Mouse (Mus musculus) limb, embryonic 10.5 days (tissue): ENCODE data around the gene Cacna1f. TPM values are rescaled to one million over a fixed set of nuclear protein-coding genes. Genes with fewer than 3 reads are reported as not detected.

ENCODE experiments used
- DNase-seq: peaks from one replicate; pipeline ENCODE4 v3.0.0-alpha.2; 2017; ENCODE audit warnings: low spot score
- H3K27ac ChIP-seq: fragments of 300-500 bp; sonication (generic); 2 replicates; pipeline ENCODE4 v1.5.1; 2016; ENCODE audit warnings: mild to moderate bottlenecking
- H3K27me3 ChIP-seq: fragments of 300-500 bp; sonication (generic); 2 replicates; pipeline ENCODE4 v1.6.1; 2016; ENCODE audit warnings: low read depth, mild to moderate bottlenecking; ENCODE audit not compliant: poor library complexity, severe bottlenecking
- H3K36me3 ChIP-seq: fragments of 300-500 bp; sonication (generic); 2 replicates; pipeline ENCODE4 v1.6.1; 2016; ENCODE audit warnings: mild to moderate bottlenecking, moderate library complexity
- H3K4me1 ChIP-seq: fragments of 300-500 bp; sonication (generic); 2 replicates; pipeline ENCODE4 v1.6.1; 2016
- H3K4me3 ChIP-seq: fragments of 300-500 bp; sonication (generic); 2 replicates; pipeline ENCODE4 v1.5.1; 2016; ENCODE audit warnings: mild to moderate bottlenecking, moderate library complexity
- H3K9me3 ChIP-seq: fragments of 300-500 bp; sonication (generic); replicated peaks from 2 replicates; pipeline ENCODE4 v1.6.1; 2016; ENCODE audit warnings: mild to moderate bottlenecking
- WGBS: fragments of 180-500 bp; shearing (Covaris S2); methylation state at CpG from one replicate; pipeline ENCODE4 v1.1.7; 2016; 5-methylcytosine and 5-hydroxymethylcytosine counted together
- polyA plus RNA-seq: library from polyadenylated mRNA; unstranded; fragments of >200 nt; fragmentation: Nextera tagmentation; extraction: Ambion mirVana; gene quantifications from 2 replicates; pipeline ENCODE4 v1.2.1, GENCODE M21; 2016

The Cacna1f gene
- polyA plus RNA-seq: not detected in 2 replicates

- Histone ChIP-seq H3K27ac (no peak within 1 kb of the TSS), H3K4me1 (peaks cover 8% of the 10 kb centered on the region; the same call in 1 of the 2 replicates), H3K4me3 (no peak within 1 kb of the TSS), H3K27me3 (peaks cover 20% of the 10 kb centered on the region), H3K9me3 (no peaks in the 10 kb centered on the region), H3K36me3 (0 out of 2 replicates have a peak, but pooled peaks cover 2% of the 10 kb centered on the region)
- no peak for DNase-seq
- WGBS: 75% methylated on average over 6 of the region's 6 CpGs
Measured at GRCm38 (mm10) chrX:7606783-7607182, at the start of gene Cacna1f. Cacna1f (plus strand) TSS chrX:7607083.

GRCm38 (mm10) chrX:7563076-7563475 lies 43.8 kb upstream of the Cacna1f start:
- Histone ChIP-seq H3K9me3 (no peaks in the 10 kb centered on the region), H3K27me3 (no peaks in the 10 kb centered on the region), H3K4me3 (no peak overlapping the region), H3K27ac (no peak overlapping the region), H3K4me1 (no peaks in the 10 kb centered on the region), H3K36me3 (no peaks in the 10 kb centered on the region; the same call in 1 of the 2 replicates)
- WGBS: 19% methylated on average over 2 of the region's 2 CpGs
- DNase-seq: no peak

GRCm38 (mm10) chrX:7566352-7566751 lies 40.5 kb upstream of the Cacna1f start:
- DNase-seq: no peak
- 89% methylated on average over 6 of the region's 6 CpGs for whole genome bisulfite sequencing
- no peak overlapping the region for H3K4me3 ChIP-seq
- no peak overlapping the region for H3K27ac ChIP-seq
- no peaks in the 10 kb centered on the region for H3K36me3 ChIP-seq
- H3K4me1 ChIP-seq: no peaks in the 10 kb centered on the region
- H3K27me3 ChIP-seq: no peaks in the 10 kb centered on the region
- no peaks in the 10 kb centered on the region for H3K9me3 ChIP-seq

GRCm38 (mm10) chrX:7567491-7567890 lies 39.4 kb upstream of the Cacna1f start:
- Histone ChIP-seq H3K4me3 (no peak overlapping the region), H3K36me3 (no peaks in the 10 kb centered on the region), H3K9me3 (no peaks in the 10 kb centered on the region), H3K4me1 (peaks cover 2% of the 10 kb centered on the region; the same call in 1 of the 2 replicates), H3K27ac (no peak overlapping the region), H3K27me3 (no peaks in the 10 kb centered on the region)
- whole genome bisulfite sequencing: 88% methylated on average over 8 of the region's 9 CpGs
- DNase-seq: no peak

- 76% methylated on average over 7 of the region's 7 CpGs for WGBS
- Histone ChIP-seq H3K27ac (no peak overlapping the region), H3K36me3 (no peaks in the 10 kb centered on the region), H3K4me3 (no peak overlapping the region), H3K9me3 (no peaks in the 10 kb centered on the region), H3K27me3 (no peaks in the 10 kb centered on the region), H3K4me1 (peaks cover 17% of the 10 kb centered on the region)
- DNase-seq: no peak
Measured at GRCm38 (mm10) chrX:7570481-7571175, 36.3 kb upstream of the Cacna1f start.

- Histone ChIP-seq H3K9me3 (no peaks in the 10 kb centered on the region), H3K27me3 (no peaks in the 10 kb centered on the region), H3K4me3 (no peak overlapping the region), H3K27ac (no peak overlapping the region), H3K36me3 (no peaks in the 10 kb centered on the region), H3K4me1 (peaks cover 17% of the 10 kb centered on the region)
- 94% methylated on average over 9 of the region's 9 CpGs for WGBS
- no peak for DNase-seq
Measured at GRCm38 (mm10) chrX:7571565-7572136, 35.2 kb upstream of the Cacna1f start.

GRCm38 (mm10) chrX:7572466-7572865 lies 34.4 kb upstream of the Cacna1f start:
- H3K36me3 ChIP-seq: no peaks in the 10 kb centered on the region
- no peak for DNase-seq
- no peaks in the 10 kb centered on the region for H3K27me3 ChIP-seq
- no peak overlapping the region for H3K27ac ChIP-seq
- peaks cover 17% of the 10 kb centered on the region for H3K4me1 ChIP-seq
- H3K4me3 ChIP-seq: no peak overlapping the region; the same call in 1 of the 2 replicates
- H3K9me3 ChIP-seq: no peaks in the 10 kb centered on the region
- 84% methylated on average over 10 of the region's 10 CpGs for WGBS

- H3K36me3 ChIP-seq: no peaks in the 10 kb centered on the region
- H3K27ac ChIP-seq: peak within 1 kb of the TSS; percentile 94
- peak within 1 kb of the TSS; percentile 64 for H3K4me3 ChIP-seq
- H3K4me1 ChIP-seq: peaks cover 17% of the 10 kb centered on the region
- DNase-seq: peak; percentile 70
- H3K27me3 ChIP-seq: no peaks in the 10 kb centered on the region
- H3K9me3 ChIP-seq: no peaks in the 10 kb centered on the region
- WGBS: 31% methylated on average over 65 of the region's 72 CpGs
Measured at GRCm38 (mm10) chrX:7573176-7574086, 33.5 kb upstream of the Cacna1f start, which contains the start of gene Foxp3. Foxp3 (plus strand) TSS chrX:7573644.

- 19% methylated on average over 65 of the region's 65 CpGs for WGBS
- H3K27me3 ChIP-seq: no peaks in the 10 kb centered on the region
- DNase-seq: peak; percentile 86
Measured at GRCm38 (mm10) chrX:7574087-7574884, 32.6 kb upstream of the Cacna1f start, which contains the start of gene Ppp1r3f. Ppp1r3f (minus strand) TSS chrX:7574283.

GRCm38 (mm10) chrX:7574885-7575231 lies 32.0 kb upstream of the Cacna1f start:
- Histone ChIP-seq H3K27me3 (no peaks in the 10 kb centered on the region), H3K4me1 (peaks cover 17% of the 10 kb centered on the region), H3K9me3 (no peaks in the 10 kb centered on the region), H3K36me3 (no peaks in the 10 kb centered on the region), H3K4me3 (peak overlapping the region; percentile 64), H3K27ac (peak overlapping the region; percentile 94; the same call in 1 of the 2 replicates)
- 13% methylated on average over 5 of the region's 6 CpGs for WGBS
- no peak for DNase-seq

More at GRCm38 (mm10) chrX:7574087-7574884, 32.6 kb upstream of the Cacna1f start, which contains the start of gene Ppp1r3f:
- Histone ChIP-seq H3K27ac (peak within 1 kb of the TSS; percentile 94), H3K9me3 (no peaks in the 10 kb centered on the region), H3K36me3 (no peaks in the 10 kb centered on the region), H3K4me1 (peaks cover 17% of the 10 kb centered on the region), H3K4me3 (peak within 1 kb of the TSS; percentile 64)

GRCm38 (mm10) chrX:7581151-7581550 lies 25.7 kb upstream of the Cacna1f start:
- WGBS: 100% methylated on average over 2 of the region's 2 CpGs
- H3K4me3 ChIP-seq: no peak overlapping the region
- no peak overlapping the region for H3K27ac ChIP-seq
- no peaks in the 10 kb centered on the region for H3K9me3 ChIP-seq
- H3K36me3 ChIP-seq: no peaks in the 10 kb centered on the region
- no peaks in the 10 kb centered on the region for H3K4me1 ChIP-seq
- no peaks in the 10 kb centered on the region for H3K27me3 ChIP-seq
- DNase-seq: no peak

GRCm38 (mm10) chrX:7583881-7584280 lies 23.0 kb upstream of the Cacna1f start:
- H3K4me3 ChIP-seq: no peak overlapping the region
- WGBS: 98% methylated on average over 11 of the region's 11 CpGs
- H3K27ac ChIP-seq: no peak overlapping the region
- no peaks in the 10 kb centered on the region for H3K9me3 ChIP-seq
- peaks cover 12% of the 10 kb centered on the region; the same call in 1 of the 2 replicates for H3K36me3 ChIP-seq
- no peaks in the 10 kb centered on the region for H3K4me1 ChIP-seq
- H3K27me3 ChIP-seq: no peaks in the 10 kb centered on the region
- DNase-seq: no peak
